Mouse (Mus musculus): ENCODE results near the gene Stpg2. TPM values are rescaled to one million over a fixed set of nuclear protein-coding genes. Genes with fewer than 3 reads are reported as not detected.
"Not testable (repeated sequence)": the region's sequence is repeated elsewhere in the genome, so short reads cannot be mapped to it uniquely, and the experiment has no call there.

The Stpg2 gene
- total and polyA plus RNA-seq, 2 experiments, result not detected

- no peak overlapping the region for H3K9ac ChIP-seq (ENCODE audit: low read depth, low read length)
- no peaks in the 10 kb centered on the region for H3K4me1 ChIP-seq (ENCODE audit: control insufficient read depth, insufficient read depth, low read length)
- TF ChIP-seq POLR2A (IDR thresholded peaks at IDR 0.05; ENCODE audit: extremely low read depth, insufficient read depth, low read length) (no peak), CTCF (IDR thresholded peaks at IDR 0.05; ENCODE audit: low read depth, low read length) (no peak)
- H3K79me2 ChIP-seq (ENCODE audit: control insufficient read depth, insufficient read depth, low read length), result no peaks in the 10 kb centered on the region
- H3K27me3 ChIP-seq (ENCODE audit: control insufficient read depth, insufficient read depth, low read length), result no peaks in the 10 kb centered on the region
- no peaks in the 10 kb centered on the region for H3K36me3 ChIP-seq (ENCODE audit: control insufficient read depth, insufficient read depth, low read length)
- H3K4me3 ChIP-seq (ENCODE audit: insufficient read depth, low read depth, low read length), result no peak overlapping the region
- DNase-seq (ENCODE audit: extremely low read depth, low read depth, low spot score), result no peak
- WGBS, result 73% methylated on average over 5 of the region's 5 CpGs
- H3K27ac ChIP-seq (replicated peaks; ENCODE audit: insufficient read depth, low read depth, low read length), result no peak overlapping the region
These were observed 458.3 kb downstream of the Stpg2 start for GRCm38 (mm10) chr3:139663712-139664245.

- TF ChIP-seq CTCF (IDR thresholded peaks at IDR 0.05; ENCODE audit: low read depth, low read length) (no peak), POLR2A (IDR thresholded peaks at IDR 0.05; ENCODE audit: extremely low read depth, insufficient read depth, low read length) (no peak)
- Histone ChIP-seq H3K27me3 (ENCODE audit: control insufficient read depth, insufficient read depth, low read length) (no peaks in the 10 kb centered on the region), H3K4me3 (ENCODE audit: insufficient read depth, low read depth, low read length) (no peak overlapping the region), H3K27ac (replicated peaks; ENCODE audit: insufficient read depth, low read depth, low read length) (no peak overlapping the region), H3K79me2 (ENCODE audit: control insufficient read depth, insufficient read depth, low read length) (no peaks in the 10 kb centered on the region), H3K9ac (ENCODE audit: low read depth, low read length) (no peak overlapping the region), H3K4me1 (ENCODE audit: control insufficient read depth, insufficient read depth, low read length) (no peaks in the 10 kb centered on the region), H3K36me3 (ENCODE audit: control insufficient read depth, insufficient read depth, low read length) (no peaks in the 10 kb centered on the region)
- 86% methylated on average over 3 of the region's 3 CpGs for WGBS
- DNase-seq (ENCODE audit: extremely low read depth, low read depth, low spot score), result no peak
These were observed 459.6 kb downstream of the Stpg2 start for GRCm38 (mm10) chr3:139665047-139665446.

- 43% methylated on average over 3 of the region's 3 CpGs for WGBS
- no peak for TF ChIP-seq CTCF (IDR thresholded peaks at IDR 0.05; ENCODE audit: low read depth, low read length)
- TF ChIP-seq POLR2A (IDR thresholded peaks at IDR 0.05; ENCODE audit: extremely low read depth, insufficient read depth, low read length), result no peak
- Histone ChIP-seq H3K4me3 (ENCODE audit: insufficient read depth, low read depth, low read length) (no peak overlapping the region), H3K79me2 (ENCODE audit: control insufficient read depth, insufficient read depth, low read length) (no peaks in the 10 kb centered on the region), H3K9ac (ENCODE audit: low read depth, low read length) (no peak overlapping the region), H3K27ac (replicated peaks; ENCODE audit: insufficient read depth, low read depth, low read length) (no peak overlapping the region), H3K4me1 (ENCODE audit: control insufficient read depth, insufficient read depth, low read length) (no peaks in the 10 kb centered on the region), H3K27me3 (ENCODE audit: control insufficient read depth, insufficient read depth, low read length) (no peaks in the 10 kb centered on the region), H3K36me3 (ENCODE audit: control insufficient read depth, insufficient read depth, low read length) (no peaks in the 10 kb centered on the region)
- DNase-seq (ENCODE audit: extremely low read depth, low read depth, low spot score), result no peak
These were observed 470.7 kb downstream of the Stpg2 start for GRCm38 (mm10) chr3:139676192-139676591.

DNA sequence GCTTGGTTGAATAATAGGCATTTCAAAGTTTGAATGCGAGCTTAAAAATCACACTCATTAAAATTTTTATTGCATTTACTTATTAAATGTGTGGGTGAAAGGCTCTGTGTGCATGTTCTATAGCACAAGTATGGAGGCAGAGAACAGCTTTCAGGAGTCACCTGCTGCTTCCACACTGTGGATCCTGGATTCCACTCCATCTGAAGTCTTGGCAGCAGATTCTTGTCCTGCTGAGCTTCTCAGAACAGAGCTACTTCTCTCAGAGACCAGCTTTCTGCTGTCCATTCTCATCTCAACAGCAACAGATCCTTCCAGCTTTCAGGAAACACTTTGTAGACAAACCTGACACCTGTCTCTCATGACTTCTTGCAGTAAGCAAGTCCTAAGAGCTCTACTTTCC, 471.2 kb downstream of the Stpg2 start:
- TF ChIP-seq CTCF (IDR thresholded peaks at IDR 0.05; ENCODE audit: low read depth, low read length) (no peak), POLR2A (IDR thresholded peaks at IDR 0.05; ENCODE audit: extremely low read depth, insufficient read depth, low read length) (no peak)
- H3K27me3 ChIP-seq (ENCODE audit: control insufficient read depth, insufficient read depth, low read length), result no peaks in the 10 kb centered on the region
- no peak overlapping the region for H3K9ac ChIP-seq (ENCODE audit: low read depth, low read length)
- no peaks in the 10 kb centered on the region for H3K79me2 ChIP-seq (ENCODE audit: control insufficient read depth, insufficient read depth, low read length)
- no peak overlapping the region for H3K27ac ChIP-seq (replicated peaks; ENCODE audit: insufficient read depth, low read depth, low read length)
- H3K4me1 ChIP-seq (ENCODE audit: control insufficient read depth, insufficient read depth, low read length), result no peaks in the 10 kb centered on the region
- H3K4me3 ChIP-seq (ENCODE audit: insufficient read depth, low read depth, low read length), result no peak overlapping the region
- DNase-seq (ENCODE audit: extremely low read depth, low read depth, low spot score), result no peak
- 80% methylated on average over 1 of the region's 1 CpGs for WGBS
- H3K36me3 ChIP-seq (ENCODE audit: control insufficient read depth, insufficient read depth, low read length), result no peaks in the 10 kb centered on the region

DNA sequence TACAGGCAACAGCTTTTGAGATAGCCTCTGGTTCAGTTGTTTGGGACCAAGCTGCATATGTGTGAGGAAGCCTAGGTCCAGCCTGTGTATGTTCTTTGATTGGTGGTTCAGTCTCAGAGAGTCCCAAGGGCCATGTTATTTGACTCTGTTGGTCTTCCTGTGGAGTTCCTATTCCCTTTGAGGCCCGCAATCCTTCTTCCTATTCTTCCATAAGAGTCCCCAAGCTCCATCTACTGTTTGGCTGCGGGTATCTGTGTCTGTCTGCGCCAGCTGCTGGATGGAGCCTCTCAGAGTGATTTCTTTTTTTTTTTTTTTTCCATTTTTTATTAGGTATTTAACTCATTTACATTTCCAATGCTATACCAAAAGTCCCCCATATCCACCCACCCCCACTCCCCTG, 498.7 kb downstream of the Stpg2 start:
- not testable (repeated sequence) for H3K4me3 ChIP-seq (ENCODE audit: insufficient read depth, low read depth, low read length); H3K4me1 ChIP-seq (ENCODE audit: control insufficient read depth, insufficient read depth, low read length); H3K79me2 ChIP-seq (ENCODE audit: control insufficient read depth, insufficient read depth, low read length); DNase-seq (ENCODE audit: extremely low read depth, low read depth, low spot score); H3K36me3 ChIP-seq (ENCODE audit: control insufficient read depth, insufficient read depth, low read length); H3K27me3 ChIP-seq (ENCODE audit: control insufficient read depth, insufficient read depth, low read length); H3K27ac ChIP-seq (replicated peaks; ENCODE audit: insufficient read depth, low read depth, low read length); H3K9ac ChIP-seq (ENCODE audit: low read depth, low read length)
- WGBS, result 92% methylated on average over 3 of the region's 3 CpGs

DNA sequence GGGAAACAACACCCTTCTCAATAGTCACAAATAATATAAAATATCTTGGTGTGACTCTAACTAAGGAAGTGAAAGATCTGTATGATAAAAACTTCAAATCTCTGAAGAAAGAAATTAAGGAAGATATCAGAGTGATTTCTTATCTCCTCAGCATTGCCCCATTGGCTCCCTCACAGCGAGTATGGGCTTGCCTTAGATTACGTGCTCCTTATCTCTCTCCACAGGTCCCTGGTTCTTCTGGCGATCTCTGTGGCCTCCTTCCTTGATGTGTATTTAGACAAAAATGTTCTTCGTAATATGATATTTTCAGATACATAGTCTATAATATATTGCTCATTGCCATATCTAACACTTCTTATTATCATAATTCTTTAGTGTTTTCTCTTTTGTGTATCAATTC, 501.9 kb downstream of the Stpg2 start:
- H3K4me1 ChIP-seq (ENCODE audit: control insufficient read depth, insufficient read depth, low read length); H3K4me3 ChIP-seq (ENCODE audit: insufficient read depth, low read depth, low read length); H3K9ac ChIP-seq (ENCODE audit: low read depth, low read length); H3K36me3 ChIP-seq (ENCODE audit: control insufficient read depth, insufficient read depth, low read length); DNase-seq (ENCODE audit: extremely low read depth, low read depth, low spot score); H3K27me3 ChIP-seq (ENCODE audit: control insufficient read depth, insufficient read depth, low read length); H3K27ac ChIP-seq (replicated peaks; ENCODE audit: insufficient read depth, low read depth, low read length); H3K79me2 ChIP-seq (ENCODE audit: control insufficient read depth, insufficient read depth, low read length): not testable (repeated sequence)
- 87% methylated on average over 4 of the region's 4 CpGs for WGBS

Measured in liver, adult 2 months (tissue).